Mouse (Mus musculus) liver, embryonic 14.5 days (tissue): ENCODE results near the gene E130208F15Rik.

ENCODE experiments used
- CTCF ChIP-seq: IDR thresholded peaks from 2 replicates; pipeline ENCODE4 v1.5.1; 2016; ENCODE audit warnings: antibody characterized with exemption, low read depth, control low read depth
- EP300 ChIP-seq: IDR thresholded peaks from 2 replicates; pipeline ENCODE4 v1.6.1; 2016; ENCODE audit warnings: antibody characterized with exemption, low read depth

GRCm38 (mm10) chr7:30335688-30336087 lies 14.1 kb downstream of the E130208F15Rik start:
- no peak for TF ChIP-seq CTCF
- no peak for TF ChIP-seq EP300
